In genomic region chr17:6003661-6004060, GRCm38 (mm10) we compare ENCODE assay signal across 17 mouse cellular contexts.
"Had no signal": no experiment of that assay in that cellular context is flagged by ENCODE, and none has a peak within 500 bp of the region (broad histone marks: within the 10 kb centered on the region; RNA-seq: fewer than 3 reads in every experiment).

No protein-coding gene starts in this region.

- H3K4me2 ChIP-seq: limb, embryonic 12.5 days; liver, embryonic 13.5 days; lung, embryonic 15.5 days; midbrain, embryonic 12.5 days; neural tube, embryonic 13.5 days had no signal

- DNase-seq: kidney, postnatal 10 days; kidney, postnatal 4 days; liver; liver, embryonic 13.5 days; liver, postnatal 0 days; lung, postnatal 14 days; retina, postnatal 1 day; right cerebral cortex, postnatal 4 days; spleen, adult 18-20 months; thymus, postnatal 36 days had no signal

- H3K9me3 ChIP-seq: limb, embryonic 12.5 days; liver, embryonic 13.5 days; lung, embryonic 15.5 days; megakaryocyte, embryonic 14.5 days; midbrain, embryonic 12.5 days had no signal

- H3K9ac ChIP-seq: limb, embryonic 12.5 days; liver, embryonic 13.5 days; liver, postnatal 0 days; lung, embryonic 15.5 days; midbrain, embryonic 12.5 days; neural tube, embryonic 13.5 days had no signal

- H3K4me3 ChIP-seq: layer of hippocampus, adult 2 months; limb, embryonic 12.5 days; liver, embryonic 13.5 days; lung, embryonic 15.5 days; megakaryocyte, embryonic 14.5 days; midbrain, embryonic 12.5 days; neural tube, embryonic 13.5 days had no signal

- H3K27me3 ChIP-seq: liver, embryonic 13.5 days; lung, embryonic 15.5 days; megakaryocyte, embryonic 14.5 days; midbrain, embryonic 12.5 days; neural tube, embryonic 13.5 days had no signal

- ATAC-seq: liver, postnatal 0 days; midbrain, embryonic 16.5 days had no signal

- H3K36me3 ChIP-seq: limb, embryonic 12.5 days; liver, embryonic 13.5 days; lung, embryonic 15.5 days; midbrain, embryonic 12.5 days; neural tube, embryonic 13.5 days had no signal

- H3K27ac ChIP-seq: limb, embryonic 12.5 days; liver, embryonic 13.5 days; lung, embryonic 15.5 days; midbrain, embryonic 12.5 days; neural tube, embryonic 13.5 days had no signal
